In genomic region chr12:68980173-68980572, GRCm38 (mm10) we compare ENCODE assay signal across 27 mouse cellular contexts.
A peak's percentile ranks its signal among the peaks of the same experiment; 100 is the strongest.
DNase-seq lines count a peak whose midpoint lies in the region; ATAC-seq and TF ChIP-seq lines count a peak whose summit lies in the region.
"Had no signal": no experiment of that assay in that cellular context is flagged by ENCODE, and none has a peak within 500 bp of the region (broad histone marks: within the 10 kb centered on the region; RNA-seq: fewer than 3 reads in every experiment).

No protein-coding gene starts in this region.

- no peaks in the 10 kb centered on the region for H3K9me3 ChIP-seq in lung, postnatal 0 days (ENCODE audit: low read length)
- H3K9me3 ChIP-seq: embryonic facial prominence, embryonic 12.5 days; forebrain, embryonic 10.5 days; forebrain, embryonic 15.5 days; heart, embryonic 13.5 days; hindbrain, embryonic 10.5 days; hindbrain, embryonic 15.5 days; limb, embryonic 10.5 days; limb, embryonic 15.5 days; liver, embryonic 13.5 days had no signal

- H3K4me3 ChIP-seq in lung, postnatal 0 days (ENCODE audit: low read depth, low read length) = no peak overlapping the region
- H3K4me3 ChIP-seq: embryonic facial prominence, embryonic 12.5 days; forebrain, embryonic 10.5 days; forebrain, embryonic 15.5 days; gastrocnemius, adult 2 months; heart, embryonic 13.5 days; hindbrain, embryonic 10.5 days; hindbrain, embryonic 15.5 days; limb, embryonic 10.5 days; limb, embryonic 15.5 days; liver, embryonic 13.5 days had no signal

- no peak overlapping the region for H3K4me2 ChIP-seq in lung, postnatal 0 days (replicated peaks; ENCODE audit: low read depth, low read length)
- H3K4me2 ChIP-seq: embryonic facial prominence, embryonic 12.5 days; forebrain, embryonic 15.5 days; heart, embryonic 13.5 days; hindbrain, embryonic 15.5 days; limb, embryonic 15.5 days; liver, embryonic 13.5 days had no signal

- H3K4me1 ChIP-seq in lung, postnatal 0 days (ENCODE audit: insufficient read depth, low read depth, low read length) = no peaks in the 10 kb centered on the region
- H3K4me1 ChIP-seq: embryonic facial prominence, embryonic 12.5 days; hindbrain, embryonic 10.5 days; hindbrain, embryonic 15.5 days; limb, embryonic 10.5 days; limb, embryonic 15.5 days; liver, embryonic 13.5 days had no signal

- TF ChIP-seq CTCF in lung, postnatal 0 days (IDR thresholded peaks at IDR 0.05) = no peak

- H3K36me3 ChIP-seq in lung, postnatal 0 days (ENCODE audit: insufficient read depth, low read length) = no peaks in the 10 kb centered on the region
- H3K36me3 ChIP-seq: embryonic facial prominence, embryonic 12.5 days; forebrain, embryonic 10.5 days; forebrain, embryonic 15.5 days; heart, embryonic 13.5 days; hindbrain, embryonic 10.5 days; hindbrain, embryonic 15.5 days; limb, embryonic 10.5 days; limb, embryonic 15.5 days; liver, embryonic 13.5 days had no signal

- DNase-seq in lung, postnatal 0 days (ENCODE audit: low spot score) = peak; percentile 25
- no peak for DNase-seq in lung, postnatal 14 days
- peak; percentile 10 for DNase-seq in 416B (ENCODE audit: low read depth)
- peak; percentile 22 for DNase-seq in lung, postnatal 36 days
- no peak for DNase-seq in thymus, postnatal 4 days
- DNase-seq in spleen, adult 12 weeks (ENCODE audit: low spot score) = no peak
- DNase-seq: adrenal gland, adult 8-10 months; cerebellum, adult 2 months; cerebellum, postnatal 14 days; gastrocnemius, adult 2 months; heart, postnatal 10 days; kidney, adult 11 months; kidney, postnatal 14 days; layer of hippocampus, adult 9-11 months; liver, embryonic 13.5 days; thymus, postnatal 14 days had no signal

- H3K27me3 ChIP-seq in lung, postnatal 0 days (replicated peaks; ENCODE audit: insufficient read depth, low read length) = no peaks in the 10 kb centered on the region
- H3K27me3 ChIP-seq: CH12.LX; embryonic facial prominence, embryonic 12.5 days; forebrain, embryonic 15.5 days; heart, embryonic 13.5 days; hindbrain, embryonic 15.5 days; limb, embryonic 15.5 days; liver, embryonic 13.5 days had no signal

- H3K9ac ChIP-seq in lung, postnatal 0 days (replicated peaks; ENCODE audit: low read depth) = no peak overlapping the region
- H3K9ac ChIP-seq: embryonic facial prominence, embryonic 12.5 days; forebrain, embryonic 15.5 days; heart, embryonic 13.5 days; hindbrain, embryonic 15.5 days; limb, embryonic 15.5 days; liver, embryonic 13.5 days had no signal

- no peak for TF ChIP-seq EP300 in lung, postnatal 0 days (IDR thresholded peaks at IDR 0.05)

- ATAC-seq in lung, postnatal 0 days = no peak
- ATAC-seq in common myeloid progenitor, adult 5-6 weeks (replicated peaks; ENCODE audit: low read depth, poor library complexity, severe bottlenecking) = peak; percentile 56
- ATAC-seq: forebrain, embryonic 15.5 days; inflammation-experienced regulatory T-cells, adult 6 months had no signal

- 46% methylated on average over 4 of the region's 4 CpGs for WGBS in lung, postnatal 0 days

- no peak overlapping the region for H3K27ac ChIP-seq in lung, postnatal 0 days (ENCODE audit: low read length)
- H3K27ac ChIP-seq: embryonic facial prominence, embryonic 12.5 days; forebrain, embryonic 10.5 days; forebrain, embryonic 15.5 days; gastrocnemius, adult 2 months; heart, embryonic 13.5 days; hindbrain, embryonic 10.5 days; hindbrain, embryonic 15.5 days; limb, embryonic 10.5 days; limb, embryonic 15.5 days; liver, embryonic 13.5 days had no signal

Comparison
In these comparisons a context has a peak if more than half of its experiments do, and no peak if none do; other contexts are left out.
1. DNase-seq: peak in lung, postnatal 0 days (single experiment), 416B (single experiment) and lung, postnatal 36 days (single experiment); none in lung, postnatal 14 days (single experiment), thymus, postnatal 4 days (single experiment) and spleen, adult 12 weeks (single experiment).